Mouse (Mus musculus) brain, embryonic 14.5 days (tissue): Measurements from ENCODE around the gene Itga1. TPM values are rescaled to one million over a fixed set of nuclear protein-coding genes. Genes with fewer than 3 reads are reported as not detected.

Experiments
- DNase-seq: peaks from one replicate; pipeline ENCODE4 v3.0.0-alpha.2; 2011; ENCODE audit warnings: low read depth
- CTCF ChIP-seq: fragments of 200-500 bp; IDR thresholded peaks from 2 replicates; pipeline ENCODE4 v1.5.1; 2012; ENCODE audit warnings: inconsistent platforms, mild to moderate bottlenecking, moderate library complexity, borderline replicate concordance; ENCODE audit not compliant: insufficient read depth, insufficient read length; ENCODE audit errors: extremely low read depth
- POLR2A ChIP-seq: fragments of 200-500 bp; IDR thresholded peaks from 2 replicates; pipeline ENCODE4 v1.6.1; 2012; ENCODE audit warnings: mild to moderate bottlenecking, inconsistent platforms, borderline replicate concordance; ENCODE audit not compliant: poor library complexity, insufficient read depth, insufficient read length, severe bottlenecking; ENCODE audit errors: extremely low read depth
- polyA plus RNA-seq: library from polyadenylated mRNA; depleted of rRNA; stranded (reverse); fragments of >200 nt; gene quantifications from 2 replicates; pipeline ENCODE4 v1.2.3, GENCODE M21; 2012; rRNA removed

The Itga1 gene
- polyA plus RNA-seq, 1 experiment, result 3.8 TPM

DNA sequence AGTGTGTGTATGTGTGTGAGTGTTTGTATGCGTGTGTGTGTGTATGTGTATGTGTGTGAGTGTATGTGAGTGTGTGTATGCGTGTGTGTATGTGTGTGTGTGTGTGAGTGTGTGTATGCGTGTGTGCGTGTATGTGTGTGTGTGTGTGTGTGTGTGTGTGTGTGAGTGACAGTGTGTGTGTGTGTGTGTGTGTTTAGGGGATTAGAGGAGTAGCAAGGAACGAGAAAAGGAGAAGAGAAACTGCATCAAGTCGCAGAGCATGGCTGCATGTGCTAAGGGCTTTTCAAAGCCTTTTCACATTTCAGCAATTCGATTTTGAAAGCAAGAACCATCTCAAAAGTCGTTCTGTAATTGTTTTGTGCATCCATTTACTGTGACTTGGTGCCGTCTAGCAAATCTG lies 191.1 kb downstream of the Itga1 start:
- no peak for DNase-seq
- TF ChIP-seq CTCF, result no peak
- no peak for TF ChIP-seq POLR2A

DNA sequence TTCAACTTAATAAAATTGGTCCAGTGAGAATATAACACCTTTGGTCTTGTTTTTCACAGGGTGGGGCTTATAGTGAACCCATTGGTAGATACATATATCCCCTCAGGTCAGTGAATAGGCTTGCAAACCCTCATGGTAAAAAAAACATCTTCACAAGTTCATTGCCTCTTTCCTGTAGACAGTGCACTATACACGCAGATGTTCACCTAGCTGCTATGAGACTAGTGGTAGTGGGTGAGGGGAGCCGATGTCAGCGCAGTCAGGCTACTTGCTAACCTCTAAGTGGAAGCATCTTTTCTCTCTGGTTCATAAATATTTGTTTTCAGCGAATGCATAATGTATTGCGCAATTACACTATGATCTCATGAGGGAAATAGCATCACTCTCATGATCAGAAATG lies 192.2 kb downstream of the Itga1 start:
- DNase-seq, result no peak
- TF ChIP-seq POLR2A (no peak), CTCF (no peak)

DNA sequence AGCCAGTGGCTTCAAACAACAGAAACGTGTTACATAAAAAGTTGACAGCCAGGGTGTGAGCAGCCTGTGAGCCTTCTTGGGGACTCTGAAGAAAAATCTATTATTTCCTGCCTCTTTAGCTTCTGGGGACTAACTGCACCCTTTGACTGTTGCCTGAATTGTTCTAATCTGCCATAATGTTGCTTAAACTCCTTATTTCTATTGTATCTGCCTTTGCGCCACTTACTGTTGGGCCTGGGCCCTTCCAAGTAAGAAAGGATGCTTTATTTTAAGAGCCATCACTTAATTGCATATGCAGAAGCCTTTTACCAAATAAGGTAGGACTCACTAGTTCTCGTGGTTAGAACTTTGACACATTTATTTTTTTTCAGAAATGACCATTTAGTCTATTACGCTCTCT lies 193.9 kb downstream of the Itga1 start:
- DNase-seq, result no peak
- TF ChIP-seq CTCF, result no peak
- TF ChIP-seq POLR2A, result no peak

Other genes starting within 250 kb of the Itga1 start
- 1.1 and 2.1 TPM in 2 replicates for gene Itga2, start 169.9 kb downstream of the Itga1 start, polyA plus RNA-seq
- gene Pelo, start 11.8 kb downstream of the Itga1 start, polyA plus RNA-seq, result 30.2 and 33.7 TPM in 2 replicates
- 0.92 and 1.1 TPM in 2 replicates for gene Gm49395, start within 50 bp of the Itga1 start, polyA plus RNA-seq